ENCODE assay signal across 8 mouse cellular contexts in genomic region chr2:154158433-154158832, GRCm38 (mm10). TPM values are rescaled to one million over a fixed set of nuclear protein-coding genes. Genes with fewer than 3 reads are reported as not detected.
DNase-seq lines count a peak whose midpoint lies in the region; ATAC-seq and TF ChIP-seq lines count a peak whose summit lies in the region.

No protein-coding gene starts in this region.

- H3K27me3 ChIP-seq in kidney, adult 2 months (replicated peaks; ENCODE audit: control insufficient read depth, insufficient read depth, low read length), result no peaks in the 10 kb centered on the region
- no peaks in the 10 kb centered on the region for H3K27me3 ChIP-seq in embryonic facial prominence, embryonic 11.5 days (ENCODE audit: control insufficient read depth, insufficient read depth, low read length)
- H3K27me3 ChIP-seq in lung, embryonic 14.5 days (ENCODE audit: insufficient read depth, low read length), result no peaks in the 10 kb centered on the region

- H3K4me1 ChIP-seq in kidney, adult 2 months (ENCODE audit: control insufficient read depth, insufficient read depth, low read length), result no peaks in the 10 kb centered on the region
- no peaks in the 10 kb centered on the region for H3K4me1 ChIP-seq in embryonic facial prominence, embryonic 11.5 days (ENCODE audit: control insufficient read depth, insufficient read depth, low read length)
- no peaks in the 10 kb centered on the region for H3K4me1 ChIP-seq in lung, embryonic 14.5 days (ENCODE audit: insufficient read depth)

- DNase-seq in CD4-positive, CD25-positive, alpha-beta regulatory T cell, adult 2 months (ENCODE audit: low read depth, low spot score), result peak; percentile 25
- DNase-seq in kidney, adult 2 months, result peak; percentile 10
- no peak for DNase-seq in kidney, adult 11 months
- DNase-seq in NIH3T3 (ENCODE audit: low read depth), result peak; percentile 69
- peak; percentile 62 for DNase-seq in embryonic facial prominence, embryonic 11.5 days (ENCODE audit: low spot score)
- peak; percentile 59 for DNase-seq in lung, embryonic 14.5 days
- peak; percentile 72 for DNase-seq in thymus, postnatal 4 days

- ATAC-seq in CD4-positive, CD25-positive, alpha-beta regulatory T cell, adult 4 months, result no peak
- ATAC-seq in embryonic facial prominence, embryonic 11.5 days (replicated peaks; ENCODE audit: insufficient number of reproducible peaks, low FRiP score, low TSS enrichment, low read depth), result no peak
- no peak for ATAC-seq in lung, embryonic 14.5 days (ENCODE audit: insufficient read depth)

- peak; percentile 52 for TF ChIP-seq CTCF in kidney, adult 2 months (conservative IDR thresholded peaks at IDR 0.05; ENCODE audit: insufficient read depth, insufficient read length, low read depth, low read length)
- peak; percentile 74 for TF ChIP-seq CTCF in lung, embryonic 14.5 days (IDR thresholded peaks at IDR 0.05; ENCODE audit: low read depth)

- no peak overlapping the region for H3K4me3 ChIP-seq in kidney, adult 2 months (ENCODE audit: insufficient read depth, low read depth, low read length)
- H3K4me3 ChIP-seq in embryonic facial prominence, embryonic 11.5 days (ENCODE audit: low read depth, low read length), result no peak overlapping the region
- H3K4me3 ChIP-seq in lung, embryonic 14.5 days (ENCODE audit: low read depth, low read length), result no peak overlapping the region

- 42% methylated on average over 3 of the region's 3 CpGs for WGBS in kidney, adult 2 months
- 31% methylated on average over 3 of the region's 3 CpGs for WGBS in embryonic facial prominence, embryonic 11.5 days
- WGBS in lung, embryonic 14.5 days, result 31% methylated on average over 3 of the region's 3 CpGs

- no peak overlapping the region for H3K9ac ChIP-seq in embryonic facial prominence, embryonic 11.5 days (replicated peaks; ENCODE audit: low read length)
- no peak overlapping the region for H3K9ac ChIP-seq in lung, embryonic 14.5 days

- H3K4me2 ChIP-seq in embryonic facial prominence, embryonic 11.5 days (ENCODE audit: low read depth, low read length), result no peak overlapping the region
- H3K4me2 ChIP-seq in lung, embryonic 14.5 days, result no peak overlapping the region

- no peak for TF ChIP-seq POLR2A in kidney, adult 2 months (IDR thresholded peaks at IDR 0.05; ENCODE audit: low read depth, low read length)

- H3K27ac ChIP-seq in kidney, adult 2 months (ENCODE audit: insufficient read depth, low read depth, low read length), result no peak overlapping the region
- H3K27ac ChIP-seq in embryonic facial prominence, embryonic 11.5 days (replicated peaks; ENCODE audit: low read depth, low read length), result no peak overlapping the region
- no peak overlapping the region for H3K27ac ChIP-seq in lung, embryonic 14.5 days (ENCODE audit: low read depth)

- no peaks in the 10 kb centered on the region for H3K9me3 ChIP-seq in embryonic facial prominence, embryonic 11.5 days (replicated peaks; ENCODE audit: control insufficient read depth, low read length)
- no peaks in the 10 kb centered on the region for H3K9me3 ChIP-seq in lung, embryonic 14.5 days (ENCODE audit: low read depth, low read length)

- H3K36me3 ChIP-seq in kidney, adult 2 months (ENCODE audit: control insufficient read depth, insufficient read depth, low read length), result no peaks in the 10 kb centered on the region
- H3K36me3 ChIP-seq in embryonic facial prominence, embryonic 11.5 days (replicated peaks; ENCODE audit: control insufficient read depth, insufficient read depth, low read depth, low read length), result no peaks in the 10 kb centered on the region
- H3K36me3 ChIP-seq in lung, embryonic 14.5 days (ENCODE audit: insufficient read depth), result no peaks in the 10 kb centered on the region

RNA-seq across cellular contexts. Expression of gene Bpifa5, which starts 4.0 kb away (rescaled TPM):
- not detected for polyA plus RNA-seq in CD4-positive, CD25-positive, alpha-beta regulatory T cell, adult 4 months (2017; shearing (Covaris generic))
- polyA plus RNA-seq in kidney, adult 2 months (2012; rRNA removed), result not detected in 2 replicates
- polyA plus RNA-seq in embryonic facial prominence, embryonic 11.5 days (2014; fragmentation: Nextera tagmentation; extraction: Ambion mirVana), result not detected in 2 replicates
- not detected in 2 replicates for polyA plus RNA-seq in lung, embryonic 14.5 days (2014; fragmentation: Nextera tagmentation; extraction: Ambion mirVana)

RNA-seq across cellular contexts. Expression of gene Bpifa1, which starts 15.8 kb away (rescaled TPM):
- not detected for polyA plus RNA-seq in CD4-positive, CD25-positive, alpha-beta regulatory T cell, adult 4 months (2017; shearing (Covaris generic))
- polyA plus RNA-seq in kidney, adult 2 months (2012; rRNA removed), result not detected in 2 replicates
- polyA plus RNA-seq in embryonic facial prominence, embryonic 11.5 days (2014; fragmentation: Nextera tagmentation; extraction: Ambion mirVana), result not detected in 2 replicates
- polyA plus RNA-seq in lung, embryonic 14.5 days (2014; fragmentation: Nextera tagmentation; extraction: Ambion mirVana), result not detected in 2 replicates

RNA-seq across cellular contexts. Expression of gene Bpifa3, which starts 28.3 kb away (rescaled TPM):
- not detected for polyA plus RNA-seq in CD4-positive, CD25-positive, alpha-beta regulatory T cell, adult 4 months (2017; shearing (Covaris generic))
- not detected in 2 replicates for polyA plus RNA-seq in kidney, adult 2 months (2012; rRNA removed)
- polyA plus RNA-seq in embryonic facial prominence, embryonic 11.5 days (2014; fragmentation: Nextera tagmentation; extraction: Ambion mirVana), result not detected in 2 replicates
- polyA plus RNA-seq in lung, embryonic 14.5 days (2014; fragmentation: Nextera tagmentation; extraction: Ambion mirVana), result not detected in 2 replicates

RNA-seq across cellular contexts. Expression of gene Bpifb1, which starts 32.2 kb away (rescaled TPM):
- not detected for polyA plus RNA-seq in CD4-positive, CD25-positive, alpha-beta regulatory T cell, adult 4 months (2017; shearing (Covaris generic))
- not detected in 2 replicates for polyA plus RNA-seq in kidney, adult 2 months (2012; rRNA removed)
- not detected in 2 replicates for polyA plus RNA-seq in embryonic facial prominence, embryonic 11.5 days (2014; fragmentation: Nextera tagmentation; extraction: Ambion mirVana)
- polyA plus RNA-seq in lung, embryonic 14.5 days (2014; fragmentation: Nextera tagmentation; extraction: Ambion mirVana), result 0.49 and 0.74 TPM in 2 replicates
